Mouse (Mus musculus): ENCODE measurements around the gene Hoxd9.

- no peak for TF ChIP-seq CTCF (IDR thresholded peaks at IDR 0.05; ENCODE audit: borderline replicate concordance, insufficient read depth, low read length)
- TF ChIP-seq POLR2A (IDR thresholded peaks at IDR 0.05; ENCODE audit: low read depth, low read length): no peak
Measured at GRCm38 (mm10) chr2:74689574-74690337, 7.8 kb upstream of the Hoxd9 start.

Measured in embryonic fibroblast, embryonic 13.5 days (primary cell).